Mouse (Mus musculus): ENCODE measurements at regions not wholly inside any gene's neighbourhood (a gene's known extent, or its start where the extent isn't known, plus 50 kb on each side); places are given as distances from the start of the nearest gene placed in this dataset.

GRCm38 (mm10) chr12:25335069-25335468 lies 238.1 kb upstream of the Id2 start:
- DNase-seq (ENCODE audit: low spot score), result no peak

GRCm38 (mm10) chr12:25332384-25333035 lies 235.6 kb upstream of the Id2 start:
- DNase-seq (ENCODE audit: low spot score), result no peak

DNA sequence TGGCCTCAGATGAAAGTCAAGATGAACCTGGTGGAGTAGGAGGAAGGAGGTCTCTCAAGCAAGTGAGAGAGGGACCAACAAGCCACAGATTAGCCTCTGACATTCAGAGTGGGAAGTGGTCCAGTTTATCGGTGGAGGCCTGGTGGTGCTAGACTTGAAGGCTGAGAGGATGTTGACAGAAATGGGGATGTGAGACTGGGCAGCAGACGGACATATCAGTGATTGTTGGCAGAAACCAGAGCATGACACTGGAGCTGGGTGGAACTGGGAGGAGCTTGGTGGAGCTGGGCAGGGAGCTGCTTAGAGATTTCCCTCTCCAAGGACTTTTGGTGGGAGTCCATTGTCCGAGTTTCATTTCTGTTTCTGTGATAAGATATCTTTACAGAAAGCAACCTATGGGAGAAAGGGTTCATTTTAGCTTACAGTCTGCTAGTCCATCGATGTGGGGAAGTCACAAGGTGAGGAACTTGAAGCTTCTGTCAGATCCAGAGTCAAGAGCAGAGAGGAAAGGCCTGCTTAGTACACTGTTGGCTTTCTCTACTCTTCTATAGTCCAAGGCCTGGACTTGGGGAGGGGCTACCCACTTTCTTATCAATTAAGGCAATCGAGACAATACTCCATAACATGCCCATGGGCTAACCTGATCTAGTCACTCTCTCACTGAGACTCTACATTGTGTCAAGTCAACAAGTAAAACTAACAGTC lies 233.2 kb upstream of the Id2 start:
- no peak for DNase-seq (ENCODE audit: low spot score)

DNA sequence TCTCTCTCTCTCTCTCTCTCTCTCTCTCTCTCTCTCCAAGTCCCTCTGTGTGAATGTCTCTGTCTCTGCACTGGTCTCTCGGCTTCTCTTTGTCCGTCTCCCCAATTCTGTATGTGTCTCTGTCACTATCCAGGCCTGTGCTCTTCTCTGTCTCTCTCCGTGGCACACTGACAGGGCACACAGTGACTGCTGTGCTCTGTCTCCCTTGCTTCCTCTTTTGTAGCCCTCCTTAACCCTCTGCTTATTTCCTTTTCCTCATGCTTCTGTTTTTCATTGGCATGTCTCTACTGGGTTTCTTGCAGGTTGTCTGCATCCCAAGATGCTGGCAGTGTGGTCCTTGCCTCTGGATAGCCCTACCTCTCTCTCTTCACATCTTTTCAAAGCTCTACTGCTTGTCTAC lies 229.0 kb upstream of the Id2 start:
- no peak for DNase-seq (ENCODE audit: low spot score)

DNA sequence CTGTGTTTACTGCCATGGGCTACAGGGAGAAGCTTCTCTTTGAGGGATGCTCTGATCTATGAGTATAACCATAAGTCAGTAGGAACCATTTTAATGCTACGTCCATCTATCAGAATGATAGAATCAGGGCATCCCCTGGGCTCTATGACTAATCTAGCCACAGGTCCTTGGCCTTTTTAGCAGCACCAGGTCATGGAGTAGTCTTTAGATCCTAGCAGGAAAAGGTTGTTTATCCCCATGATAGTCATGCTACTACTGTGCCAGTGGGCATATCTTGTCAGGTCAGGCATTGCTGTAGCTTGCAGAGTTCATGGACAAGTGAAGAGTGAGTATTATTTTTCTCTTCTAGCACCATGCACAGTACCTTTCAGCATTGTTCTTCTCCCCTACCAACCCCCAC lies 226.2 kb upstream of the Id2 start:
- DNase-seq (ENCODE audit: low spot score), result no peak

DNA sequence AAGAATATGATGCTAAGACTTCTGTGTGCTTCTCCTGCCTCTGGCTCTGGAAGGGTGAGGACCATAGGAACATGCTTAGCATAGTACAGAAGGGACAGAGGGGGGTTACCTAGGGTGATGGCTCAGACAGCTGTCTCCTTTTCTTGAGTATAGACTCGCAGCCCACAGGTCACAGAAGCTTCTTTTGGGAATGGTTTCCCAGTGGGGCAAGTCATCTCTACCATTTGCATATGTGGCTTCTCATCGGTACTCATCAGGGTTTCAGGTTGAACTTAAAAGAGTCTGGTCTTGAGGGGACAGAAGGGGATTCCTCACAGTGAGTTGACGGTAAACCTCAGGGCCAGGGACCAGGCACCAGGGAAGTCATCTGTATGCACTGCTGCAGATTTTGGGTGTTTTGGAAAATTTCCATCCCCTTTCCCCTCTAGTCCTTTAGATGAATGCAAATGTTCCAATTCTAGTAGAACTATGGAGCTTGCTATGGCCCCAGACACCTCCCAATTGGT lies 223.4 kb upstream of the Id2 start:
- DNase-seq (ENCODE audit: low spot score), result no peak

- DNase-seq (ENCODE audit: low spot score), result no peak
Measured at GRCm38 (mm10) chr12:25319846-25320245, 222.9 kb upstream of the Id2 start.

GRCm38 (mm10) chr12:25318072-25318671 lies 221.2 kb upstream of the Id2 start:
- no peak for DNase-seq (ENCODE audit: low spot score)

- no peak for DNase-seq (ENCODE audit: low spot score)
Measured at GRCm38 (mm10) chr12:25315969-25316368, 219.0 kb upstream of the Id2 start.

DNA sequence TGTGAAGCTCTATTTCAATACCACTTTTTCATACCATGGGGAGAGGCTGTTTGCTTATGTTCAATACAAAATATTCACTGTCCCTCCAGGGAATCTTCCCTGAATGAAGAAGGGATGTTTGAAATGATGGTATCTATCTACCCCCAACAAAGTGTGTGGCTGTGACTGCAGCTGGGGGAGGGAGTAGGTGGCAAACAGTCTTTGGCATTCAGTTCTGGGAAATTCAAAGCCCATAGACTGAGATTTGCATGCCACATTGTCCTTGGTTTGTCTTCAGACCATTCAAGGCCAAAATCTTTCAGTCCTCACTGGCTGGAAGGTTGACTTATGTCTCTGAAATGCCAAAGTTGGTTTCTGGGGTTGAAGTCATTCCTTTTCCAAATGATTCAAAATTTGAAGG lies 216.3 kb upstream of the Id2 start:
- no peak for DNase-seq (ENCODE audit: low spot score)

DNA sequence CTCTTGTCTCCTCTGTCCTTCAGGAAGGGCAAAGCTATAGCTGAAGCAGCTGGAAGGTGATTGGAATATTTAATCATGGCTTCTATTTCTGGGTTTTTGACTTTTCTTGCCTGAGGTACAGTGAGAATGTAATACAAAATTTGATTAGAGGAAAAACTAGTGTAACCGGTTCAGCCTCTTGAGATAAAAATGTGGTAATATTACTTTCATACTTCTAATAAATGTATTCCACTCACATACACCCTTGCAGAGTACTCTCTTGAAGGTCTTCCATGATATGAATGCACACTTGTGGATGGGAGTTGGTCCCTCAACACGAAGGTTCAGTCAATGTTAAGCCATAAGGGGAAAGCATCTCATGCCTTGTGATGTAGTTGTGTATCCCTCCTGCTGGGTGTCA lies 215.4 kb upstream of the Id2 start:
- DNase-seq (ENCODE audit: low spot score), result no peak

DNA sequence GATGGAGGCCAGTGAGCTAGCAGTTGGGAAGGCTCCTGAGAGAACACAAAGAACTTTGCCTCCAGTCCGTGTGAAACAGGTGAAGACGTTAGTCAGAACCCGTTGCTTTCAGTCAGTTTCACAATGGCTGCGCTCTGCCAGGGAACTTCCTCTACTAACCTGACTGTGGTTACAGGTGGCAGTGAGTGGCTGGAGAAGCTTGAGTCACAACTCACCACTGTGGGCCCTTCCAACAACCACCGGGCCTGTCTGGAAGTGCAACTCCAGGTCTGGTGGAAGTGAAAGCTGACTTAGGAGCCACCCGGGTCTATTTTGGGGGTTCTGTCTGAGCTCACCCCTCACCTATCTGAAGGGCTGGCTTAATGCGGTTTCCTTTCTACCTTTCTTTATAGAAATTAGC lies 214.8 kb upstream of the Id2 start:
- DNase-seq (ENCODE audit: low spot score), result no peak

- no peak for DNase-seq (ENCODE audit: low spot score)
Measured at GRCm38 (mm10) chr12:25310293-25310946, 213.5 kb upstream of the Id2 start.

- DNase-seq (ENCODE audit: low spot score), result no peak
Measured at GRCm38 (mm10) chr12:25309234-25309633, 212.3 kb upstream of the Id2 start.

GRCm38 (mm10) chr12:25305764-25306653 lies 209.1 kb upstream of the Id2 start:
- no peak for DNase-seq (ENCODE audit: low spot score)

DNA sequence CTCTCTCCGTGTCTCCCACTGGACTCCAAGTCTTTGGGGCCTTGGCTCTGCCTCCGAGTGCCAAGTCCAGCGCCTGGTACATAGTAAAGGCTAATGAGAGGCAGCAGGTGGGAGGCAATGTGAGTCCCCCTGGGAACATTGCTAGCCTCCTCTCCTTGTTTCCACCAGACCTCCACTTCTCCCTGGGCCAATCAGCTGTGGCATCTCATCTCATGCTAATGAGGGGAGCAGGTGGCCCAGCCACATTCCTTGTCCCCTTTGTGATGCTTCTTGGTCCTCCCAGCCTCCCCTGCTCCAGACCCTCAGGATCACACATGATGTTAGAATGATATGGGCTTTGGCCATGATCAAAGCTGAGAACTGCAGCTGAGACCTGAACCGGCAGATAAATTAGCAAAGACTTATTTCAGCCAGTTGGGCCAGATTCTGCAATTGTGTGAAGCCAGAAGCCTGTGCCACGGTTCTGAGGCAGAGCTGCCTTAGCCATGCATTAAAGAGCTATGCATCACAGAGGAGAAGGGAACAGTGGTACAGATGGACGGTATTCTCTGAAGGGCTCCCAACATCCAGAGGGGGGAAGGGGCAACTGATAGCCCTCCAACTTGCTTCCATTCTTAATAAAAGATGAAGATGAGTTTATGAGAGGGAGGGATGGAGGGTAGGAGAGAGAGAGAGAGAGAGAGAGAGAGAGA lies 208.0 kb upstream of the Id2 start:
- DNase-seq (ENCODE audit: low spot score), result no peak

DNA sequence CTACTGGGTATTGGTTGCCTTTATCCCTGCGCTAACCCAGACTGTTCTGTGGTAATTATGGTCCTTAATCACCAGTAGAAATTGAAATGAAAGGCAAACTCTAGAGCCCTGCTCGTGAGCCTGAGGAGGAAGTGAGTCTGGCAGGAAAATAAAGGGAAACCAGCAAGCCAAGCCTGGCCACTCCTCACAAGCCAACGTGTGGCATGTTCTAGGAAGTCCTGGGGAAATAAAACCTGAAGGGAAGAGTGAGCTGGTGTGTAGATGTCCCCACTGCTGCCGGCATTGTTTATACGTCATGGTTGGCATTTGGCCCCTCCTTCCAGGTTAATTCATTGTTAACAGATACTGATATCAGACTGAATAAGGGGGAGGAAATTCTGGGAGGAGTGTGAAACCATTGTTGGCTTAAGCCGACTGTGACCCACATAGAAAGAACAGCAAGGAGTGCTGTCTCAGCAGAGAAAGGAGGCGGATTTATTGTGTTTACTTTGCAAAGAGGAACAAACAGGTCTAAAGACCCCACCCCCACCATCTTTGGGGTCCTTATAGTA lies 206.6 kb upstream of the Id2 start:
- no peak for DNase-seq (ENCODE audit: low spot score)

DNA sequence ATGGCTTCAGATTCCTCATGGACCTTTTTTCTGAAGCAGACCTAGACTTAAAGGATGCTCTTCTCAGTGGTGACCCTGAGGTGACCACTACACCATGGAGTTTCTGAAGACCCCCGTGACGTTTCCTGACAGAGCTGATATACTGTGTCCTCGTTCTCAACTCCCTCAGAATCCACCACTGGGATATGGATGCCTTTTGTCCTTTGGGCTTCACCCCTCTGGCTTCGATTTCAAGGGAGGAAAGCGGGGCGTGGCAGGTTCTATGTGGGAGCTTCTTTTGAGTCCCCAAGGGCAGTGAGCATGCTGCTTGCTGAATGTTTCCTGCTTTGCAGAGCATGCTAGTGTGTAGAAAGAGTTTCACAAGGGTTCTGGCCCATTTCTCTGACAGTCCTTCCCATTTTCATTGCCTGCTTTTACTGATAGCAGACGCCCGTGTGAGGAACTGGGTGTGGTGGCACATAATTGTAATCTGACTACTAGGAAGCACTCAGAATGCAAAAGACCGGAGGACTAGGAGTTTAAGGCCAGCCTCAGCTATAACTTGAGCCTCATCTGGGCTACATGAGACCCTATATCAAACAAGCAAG lies 204.0 kb upstream of the Id2 start:
- no peak for DNase-seq (ENCODE audit: low spot score)

DNA sequence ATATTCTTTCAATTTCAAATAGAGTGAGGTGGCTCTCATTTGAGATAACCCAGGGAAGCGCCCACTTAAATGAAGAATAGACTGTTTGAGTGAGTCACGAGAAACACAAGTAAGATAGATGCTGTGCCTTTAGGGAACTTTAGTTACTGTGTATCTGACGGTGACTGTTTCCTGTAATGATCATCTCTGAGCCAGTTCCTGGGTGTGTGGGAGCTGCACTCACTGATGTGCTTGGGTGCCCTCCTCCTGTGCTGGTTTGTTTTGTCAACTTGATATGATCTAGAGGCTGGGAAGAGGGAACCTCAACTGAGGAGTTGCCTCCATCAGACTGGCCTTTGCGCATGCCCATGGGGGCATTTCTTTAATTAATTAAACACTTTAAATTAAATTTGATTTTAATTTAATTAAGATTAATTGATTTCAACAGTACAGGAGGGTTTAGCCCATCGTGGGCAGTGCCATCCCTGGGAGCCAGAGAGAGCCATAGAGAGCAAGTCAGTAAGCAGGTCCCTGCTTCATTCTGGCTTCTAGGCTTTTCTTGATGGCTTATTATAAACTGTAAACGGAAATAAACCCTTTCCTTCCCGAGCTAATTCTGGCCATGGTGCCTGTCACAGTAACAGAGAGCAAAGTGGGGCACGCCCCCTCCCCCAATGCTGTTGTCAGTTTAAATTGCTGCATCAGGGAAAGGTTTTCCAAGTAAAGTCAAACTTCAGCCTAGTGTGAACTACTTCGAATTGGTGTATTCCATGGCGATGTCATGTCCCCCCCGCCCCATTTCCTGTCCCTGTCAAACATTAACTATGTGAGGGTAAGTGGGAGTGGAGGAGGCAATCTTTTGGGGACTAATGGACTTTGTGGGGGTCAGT lies 202.9 kb upstream of the Id2 start:
- DNase-seq (ENCODE audit: low spot score), result no peak

DNA sequence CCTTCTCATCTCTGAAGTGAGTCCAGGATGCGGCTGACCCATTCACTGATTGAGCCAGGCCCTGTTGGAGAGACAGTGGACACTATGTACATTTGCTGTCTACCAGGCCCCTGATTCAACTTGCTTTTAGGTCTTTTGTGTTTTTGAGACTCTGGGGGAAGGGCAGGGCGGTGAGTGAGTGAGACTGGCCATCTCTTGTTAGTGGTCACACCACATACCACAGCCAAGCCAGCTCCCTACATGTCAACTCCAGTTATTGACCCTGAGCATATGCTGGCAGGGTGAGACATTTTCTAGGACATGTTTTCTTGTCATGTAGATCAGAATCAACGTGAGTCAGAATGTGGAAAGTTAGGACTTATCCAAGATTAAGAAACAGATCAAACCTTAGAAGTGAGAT lies 201.8 kb upstream of the Id2 start:
- DNase-seq (ENCODE audit: low spot score), result no peak

Data from c-Kit-positive CD71-positive TER-119-positive erythroid progenitor cells, embryonic 14.5 days (primary cell).